Mouse (Mus musculus) brain, embryonic 14.5 days (tissue): ENCODE measurements around the gene Tmco3.

Experiments used
- CTCF ChIP-seq: fragments of 200-500 bp; IDR thresholded peaks from 2 replicates; pipeline ENCODE4 v1.5.1; 2012; ENCODE audit warnings: inconsistent platforms, mild to moderate bottlenecking, moderate library complexity, borderline replicate concordance; ENCODE audit not compliant: insufficient read depth, insufficient read length; ENCODE audit errors: extremely low read depth
- POLR2A ChIP-seq: fragments of 200-500 bp; IDR thresholded peaks from 2 replicates; pipeline ENCODE4 v1.6.1; 2012; ENCODE audit warnings: mild to moderate bottlenecking, inconsistent platforms, borderline replicate concordance; ENCODE audit not compliant: poor library complexity, insufficient read depth, insufficient read length, severe bottlenecking; ENCODE audit errors: extremely low read depth

DNA sequence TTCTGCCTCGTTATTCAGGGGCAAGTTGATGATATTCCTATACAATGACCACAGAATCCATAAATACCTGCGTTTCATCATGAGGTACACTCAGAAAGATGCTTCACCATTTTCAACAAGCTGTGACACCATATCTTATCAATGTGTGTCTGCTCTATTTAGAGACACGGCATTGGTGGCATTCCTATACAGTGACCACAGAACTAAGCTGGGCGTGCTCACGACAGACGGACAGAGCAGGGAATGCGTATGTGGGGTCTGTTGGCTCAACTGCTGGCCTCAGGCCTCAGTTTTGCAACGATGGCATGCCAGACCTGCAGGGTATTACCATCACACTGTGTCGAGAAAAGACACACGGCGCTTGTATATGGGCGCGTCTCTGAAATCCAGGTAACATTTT, 35.2 kb upstream of the Tmco3 start:
- no peak for TF ChIP-seq POLR2A
- no peak for TF ChIP-seq CTCF
